ENCODE assay signal across 31 mouse cellular contexts in the genomic region with DNA sequence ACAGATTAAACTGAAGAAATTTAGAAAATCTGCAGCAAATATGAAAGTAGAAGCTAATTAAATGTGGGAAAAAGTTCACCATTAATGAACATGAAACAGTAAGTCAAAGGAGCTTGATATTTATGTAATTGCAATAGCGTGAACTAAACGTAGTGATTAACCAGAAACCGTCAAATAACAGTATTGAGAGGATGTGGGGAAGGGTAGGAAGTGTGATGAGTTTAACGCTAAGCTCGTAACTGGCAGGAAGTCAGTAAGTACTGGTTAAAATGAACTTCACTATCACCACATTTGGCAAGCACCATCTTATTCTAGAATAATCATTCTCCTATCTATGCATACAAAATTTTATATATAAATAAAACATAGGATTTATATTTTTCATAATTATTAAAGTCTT. TPM values are rescaled to one million over a fixed set of nuclear protein-coding genes. Genes with fewer than 3 reads are reported as not detected.
DNase-seq lines count a peak whose midpoint lies in the region; ATAC-seq and TF ChIP-seq lines count a peak whose summit lies in the region.
"Had no signal": no experiment of that assay in that cellular context is flagged by ENCODE, and none has a peak within 500 bp of the region (broad histone marks: within the 10 kb centered on the region; RNA-seq: fewer than 3 reads in every experiment).

No protein-coding gene starts in this region.

- peak; percentile 44 for ATAC-seq in megakaryocyte progenitor cell, adult 5-6 weeks (replicated peaks; ENCODE audit: poor library complexity)
- ATAC-seq: forebrain, embryonic 16.5 days had no signal

- no peak for TF ChIP-seq CTCF in bone marrow macrophage, adult 2 months (IDR thresholded peaks at IDR 0.05; ENCODE audit: low read depth, low read length)

- peak overlapping the region; percentile 86 for H3K27ac ChIP-seq in bone marrow macrophage, adult 2 months (ENCODE audit: insufficient read depth, low read depth, low read length)
- H3K27ac ChIP-seq: embryonic facial prominence, embryonic 15.5 days; heart, adult 2 months; heart, embryonic 15.5 days; hindbrain, embryonic 13.5 days; kidney, postnatal 0 days; left cerebral cortex, adult 2 months; limb, embryonic 10.5 days; stomach, embryonic 15.5 days had no signal

- DNase-seq in 416B (ENCODE audit: low read depth): peak; percentile 93
- DNase-seq in CD4-positive helper T cell, adult 2 months (ENCODE audit: low read depth, low spot score): peak; percentile 64
- no peak for DNase-seq in cerebellum, adult 18-20 months
- DNase-seq in testis, postnatal 14 days (ENCODE audit: low spot score): no peak
- DNase-seq in right cerebral cortex, postnatal 14 days: no peak
- DNase-seq: adrenal gland, postnatal 10 days; cerebellum, adult 8-10 months; cerebellum, postnatal 36 days; gastrocnemius, postnatal 25 days; heart, adult 2 months; heart, postnatal 36 days; kidney, adult 2 months; lung, adult 2 months; lung, postnatal 14 days; retina, postnatal 1 day; right cerebral cortex, postnatal 4 days; thymus, adult 18-20 months had no signal

- peaks cover 16% of the 10 kb centered on the region for H3K4me1 ChIP-seq in bone marrow macrophage, adult 2 months (ENCODE audit: control insufficient read depth, insufficient read depth, low read length)
- H3K4me1 ChIP-seq: embryonic facial prominence, embryonic 15.5 days; limb, embryonic 10.5 days; stomach, embryonic 15.5 days had no signal

- no peak overlapping the region for H3K4me3 ChIP-seq in bone marrow macrophage, adult 2 months (ENCODE audit: insufficient read depth, low read length)
- H3K4me3 ChIP-seq: embryonic facial prominence, embryonic 15.5 days; heart, adult 2 months; heart, embryonic 15.5 days; hindbrain, embryonic 13.5 days; left cerebral cortex, adult 2 months; limb, embryonic 10.5 days; stomach, embryonic 15.5 days had no signal

- TF ChIP-seq POLR2A in bone marrow macrophage, adult 2 months (IDR thresholded peaks at IDR 0.05; ENCODE audit: borderline replicate concordance, low read depth, low read length): no peak

RNA-seq across cellular contexts. Expression of a gene that starts 17.2 kb away (rescaled TPM):
- polyA plus RNA-seq in bone marrow macrophage, adult 2 months (2012; ENCODE audit: insufficient read depth, insufficient read length, missing spikeins): 4.6 and 4.9 TPM in 2 replicates
- total RNA-seq in megakaryocyte progenitor cell, adult 5-6 weeks (2015): 0.42 and 0.49 TPM in 2 replicates
- 0.42 and 0.57 TPM in 2 replicates for total RNA-seq in megakaryocyte progenitor cell, adult 5-6 weeks (2017)
- total RNA-seq: ES-E14; gastrocnemius, postnatal 25 days; heart, adult 2 months; heart, postnatal 36 days; layer of hippocampus, postnatal 10 days; left cerebral cortex, adult 2 months had no signal
- polyA plus RNA-seq: forebrain, embryonic 16.5 days; hindbrain, embryonic 13.5 days; intestine, embryonic 14.5 days; kidney, postnatal 0 days; limb, embryonic 10.5 days; neural tube, embryonic 11.5 days had no signal

Comparison
In these comparisons a context has a peak if more than half of its experiments do, and no peak if none do; other contexts are left out.
1. DNase-seq: peak in 416B (single experiment) and CD4-positive helper T cell, adult 2 months (single experiment); none in cerebellum, adult 18-20 months (0 of 2), testis, postnatal 14 days (single experiment) and right cerebral cortex, postnatal 14 days (single experiment).